ENCODE assay signal across 30 mouse cellular contexts in genomic region chr11:61252807-61253206, GRCm38 (mm10). TPM values are rescaled to one million over a fixed set of nuclear protein-coding genes. Genes with fewer than 3 reads are reported as not detected.
DNase-seq lines count a peak whose midpoint lies in the region; ATAC-seq and TF ChIP-seq lines count a peak whose summit lies in the region.
"Had no signal": no experiment of that assay in that cellular context is flagged by ENCODE, and none has a peak within 500 bp of the region (broad histone marks: within the 10 kb centered on the region; RNA-seq: fewer than 3 reads in every experiment).

No protein-coding gene starts in this region.

- WGBS in heart, embryonic 13.5 days = 34% methylated on average over 12 of the region's 12 CpGs
- 54% methylated on average over 12 of the region's 12 CpGs for WGBS in heart, adult 2 months
- WGBS in heart, embryonic 16.5 days = 39% methylated on average over 12 of the region's 12 CpGs

- intact Hi-C loops in heart, adult 2 months (cut with DNase I) = no loop called here
- intact Hi-C loops in heart, postnatal 25 days (cut with DNase I) = no loop called here

- no peaks in the 10 kb centered on the region for H3K9me3 ChIP-seq in heart, embryonic 13.5 days
- H3K9me3 ChIP-seq in heart, embryonic 16.5 days (replicated peaks; ENCODE audit: control insufficient read depth, low read length) = no peaks in the 10 kb centered on the region
- H3K9me3 ChIP-seq: embryonic facial prominence, embryonic 12.5 days; embryonic facial prominence, embryonic 15.5 days; hindbrain, embryonic 12.5 days; hindbrain, embryonic 15.5 days had no signal

- no peak for TF ChIP-seq POLR2A in heart, adult 2 months (IDR thresholded peaks at IDR 0.05; ENCODE audit: insufficient read depth, low read depth, low read length)

- TF ChIP-seq CTCF in heart, adult 2 months (IDR thresholded peaks at IDR 0.05) = no peak

- peak overlapping the region; percentile 33; the same call in 1 of the 2 replicates for H3K27ac ChIP-seq in heart, embryonic 13.5 days (replicated peaks)
- no peak overlapping the region for H3K27ac ChIP-seq in heart, adult 2 months
- 0 out of 2 replicates have a peak overlapping the region, but pooled peaks have one; percentile 16 for H3K27ac ChIP-seq in heart, embryonic 16.5 days (ENCODE audit: low read length)
- H3K27ac ChIP-seq: embryonic facial prominence, embryonic 12.5 days; embryonic facial prominence, embryonic 15.5 days; gastrocnemius, adult 2 months; hindbrain, embryonic 12.5 days; hindbrain, embryonic 15.5 days had no signal

- ATAC-seq in heart, embryonic 13.5 days (ENCODE audit: extremely low read depth, insufficient number of reproducible peaks, low FRiP score, low TSS enrichment) = no peak
- ATAC-seq in heart, embryonic 16.5 days (replicated peaks; ENCODE audit: extremely low read depth, insufficient read depth, low FRiP score) = peak; percentile 82
- ATAC-seq: CD4-positive, CD25-positive, alpha-beta regulatory T cell, adult 4 months; forebrain, embryonic 14.5 days; forebrain, postnatal 0 days; intestine, postnatal 0 days had no signal

- no peak for DNase-seq in heart, adult 2 months
- DNase-seq in heart, adult 8-10 months (ENCODE audit: low spot score) = no peak
- DNase-seq in heart, postnatal 4 days = peak; percentile 55
- DNase-seq in heart, postnatal 25 days (ENCODE audit: low spot score) = no peak
- peak; percentile 38 for DNase-seq in ovary, postnatal 36 days (ENCODE audit: low spot score)
- DNase-seq in ovary, postnatal 10 days (ENCODE audit: low spot score) = no peak
- DNase-seq: adrenal gland, adult 2 months; adrenal gland, postnatal 14 days; cerebellum, adult 11 months; cerebellum, adult 2 months; cerebellum, adult 9-11 months; cerebellum, postnatal 25 days; forebrain, postnatal 0 days; gastrocnemius, adult 2 months; gastrocnemius, postnatal 14 days; kidney, adult 2 months had no signal

- H3K36me3 ChIP-seq in heart, embryonic 13.5 days = peaks cover 85% of the 10 kb centered on the region
- H3K36me3 ChIP-seq in heart, adult 2 months (ENCODE audit: control insufficient read depth, insufficient read depth, low read length) = no peaks in the 10 kb centered on the region; the same call in 1 of the 2 replicates
- peaks cover 43% of the 10 kb centered on the region for H3K36me3 ChIP-seq in heart, embryonic 16.5 days (ENCODE audit: control insufficient read depth, insufficient read depth)

- no peaks in the 10 kb centered on the region for H3K27me3 ChIP-seq in heart, embryonic 13.5 days (replicated peaks)
- H3K27me3 ChIP-seq in heart, adult 2 months (ENCODE audit: control insufficient read depth, insufficient read depth, low read length) = no peaks in the 10 kb centered on the region
- no peaks in the 10 kb centered on the region for H3K27me3 ChIP-seq in heart, embryonic 16.5 days (ENCODE audit: control insufficient read depth, insufficient read depth, low read length)
- H3K27me3 ChIP-seq: embryonic facial prominence, embryonic 12.5 days; embryonic facial prominence, embryonic 15.5 days; hindbrain, embryonic 12.5 days; hindbrain, embryonic 15.5 days had no signal

- H3K9ac ChIP-seq in heart, embryonic 13.5 days = no peak overlapping the region
- H3K9ac ChIP-seq in heart, adult 2 months (ENCODE audit: low read depth, low read length) = no peak overlapping the region
- no peak overlapping the region for H3K9ac ChIP-seq in heart, embryonic 16.5 days (ENCODE audit: low read length)
- H3K9ac ChIP-seq: embryonic facial prominence, embryonic 12.5 days; embryonic facial prominence, embryonic 15.5 days; forebrain, postnatal 0 days; hindbrain, embryonic 12.5 days; hindbrain, embryonic 15.5 days had no signal

- peak overlapping the region; percentile 43 for H3K4me2 ChIP-seq in heart, embryonic 13.5 days
- peak overlapping the region; percentile 29; the same call in 1 of the 2 replicates for H3K4me2 ChIP-seq in heart, embryonic 16.5 days (ENCODE audit: low read depth, low read length)
- H3K4me2 ChIP-seq: embryonic facial prominence, embryonic 12.5 days; embryonic facial prominence, embryonic 15.5 days; hindbrain, embryonic 12.5 days; hindbrain, embryonic 15.5 days had no signal

- peaks cover 25% of the 10 kb centered on the region for H3K4me1 ChIP-seq in heart, embryonic 13.5 days
- no peaks in the 10 kb centered on the region for H3K4me1 ChIP-seq in heart, adult 2 months (ENCODE audit: control insufficient read depth, insufficient read depth, low read length)
- H3K4me1 ChIP-seq in heart, embryonic 16.5 days (ENCODE audit: control insufficient read depth, insufficient read depth, low read length) = peaks cover 8% of the 10 kb centered on the region
- H3K4me1 ChIP-seq: embryonic facial prominence, embryonic 12.5 days; embryonic facial prominence, embryonic 15.5 days; hindbrain, embryonic 12.5 days; hindbrain, embryonic 15.5 days had no signal

- TF ChIP-seq EP300 in heart, adult 2 months (IDR thresholded peaks at IDR 0.05; ENCODE audit: insufficient read depth, low read depth, low read length) = no peak

- no peak overlapping the region for H3K4me3 ChIP-seq in heart, embryonic 13.5 days
- H3K4me3 ChIP-seq in heart, adult 2 months = no peak overlapping the region
- no peak overlapping the region for H3K4me3 ChIP-seq in heart, embryonic 16.5 days (ENCODE audit: low read length)
- H3K4me3 ChIP-seq: embryonic facial prominence, embryonic 12.5 days; embryonic facial prominence, embryonic 15.5 days; gastrocnemius, adult 2 months; hindbrain, embryonic 12.5 days; hindbrain, embryonic 15.5 days had no signal

- no peaks in the 10 kb centered on the region for H3K79me2 ChIP-seq in heart, adult 2 months (replicated peaks; ENCODE audit: control insufficient read depth, insufficient read depth, low read length)

RNA-seq across cellular contexts. Expression of gene Aldh3a2, which starts 14.5 kb away (rescaled TPM):
- polyA plus RNA-seq in heart, embryonic 13.5 days (2015; fragmentation: Nextera tagmentation; extraction: Ambion mirVana) = 26.0 and 26.9 TPM in 2 replicates
- total RNA-seq in heart, adult 2 months (2021) = 10 to 100 TPM; 33.8 to 36.4 TPM
- polyA plus RNA-seq in heart, adult 2 months (2012; rRNA removed) = 26.2 and 40.9 TPM in 2 replicates
- polyA plus RNA-seq in heart, embryonic 16.5 days (2015; fragmentation: Nextera tagmentation; extraction: Ambion mirVana) = 33.2 and 34.3 TPM in 2 replicates
- 10 to 100 TPM; 32.4 to 40.9 (median 34.3) TPM for total RNA-seq in heart, adult 8-10 months (2022)
- total RNA-seq in heart, postnatal 4 days (2021) = 10 to 100 TPM; 43.4 to 43.6 TPM
- 10 to 100 TPM; 30.6 to 35.2 TPM for total RNA-seq in heart, postnatal 25 days (2021)

RNA-seq across cellular contexts. Expression of gene Aldh3a1, which starts 45.5 kb away (rescaled TPM):
- polyA plus RNA-seq in heart, embryonic 13.5 days (2015; fragmentation: Nextera tagmentation; extraction: Ambion mirVana) = 0.08 and 0.17 TPM in 2 replicates
- 1 to 10 TPM; 1.0 to 1.6 TPM for total RNA-seq in heart, adult 2 months (2021)
- 1.1 and 3.3 TPM in 2 replicates for polyA plus RNA-seq in heart, adult 2 months (2012; rRNA removed)
- polyA plus RNA-seq in heart, embryonic 16.5 days (2015; fragmentation: Nextera tagmentation; extraction: Ambion mirVana) = 0.39 TPM in 2 replicates
- 1 to 10 TPM; 1.2 to 1.8 (median 1.5) TPM for total RNA-seq in heart, adult 8-10 months (2022)
- total RNA-seq in heart, postnatal 4 days (2021) = under 1 TPM; 0.29 to 0.31 TPM
- 1 to 10 TPM in 1 of 2 experiments, under 1 TPM in 1; 0.87 to 1.8 TPM for total RNA-seq in heart, postnatal 25 days (2021)
- total RNA-seq: adrenal gland, postnatal 14 days; adrenal gland, postnatal 4 days; common myeloid progenitor, adult 5-6 weeks; forebrain, postnatal 0 days; hematopoietic stem cell, adult 5-6 weeks had no signal
- polyA plus RNA-seq: CD4-positive, CD25-positive, alpha-beta regulatory T cell, adult 4 months; forebrain, embryonic 11.5 days; forebrain, embryonic 14.5 days; hindbrain, embryonic 12.5 days; intestine, embryonic 14.5 days had no signal

Comparison
In these comparisons a context has a peak if more than half of its experiments do, and no peak if none do; other contexts are left out.
1. DNase-seq: peak in heart, postnatal 4 days (single experiment) and ovary, postnatal 36 days (single experiment); none in heart, adult 2 months (0 of 2), heart, adult 8-10 months (single experiment), heart, postnatal 25 days (single experiment) and ovary, postnatal 10 days (single experiment).